Mouse (Mus musculus) limb, embryonic 10.5 days (tissue): ENCODE measurements around the gene Fscn3. TPM values are rescaled to one million over a fixed set of nuclear protein-coding genes. Genes with fewer than 3 reads are reported as not detected.

Experiments
- DNase-seq: peaks from one replicate; pipeline ENCODE4 v3.0.0-alpha.2; 2017; ENCODE audit warnings: low spot score
- H3K27ac ChIP-seq: fragments of 300-500 bp; sonication (generic); 2 replicates; pipeline ENCODE4 v1.5.1; 2016; ENCODE audit warnings: mild to moderate bottlenecking
- H3K27me3 ChIP-seq: fragments of 300-500 bp; sonication (generic); 2 replicates; pipeline ENCODE4 v1.6.1; 2016; ENCODE audit warnings: low read depth, mild to moderate bottlenecking; ENCODE audit not compliant: poor library complexity, severe bottlenecking
- H3K36me3 ChIP-seq: fragments of 300-500 bp; sonication (generic); 2 replicates; pipeline ENCODE4 v1.6.1; 2016; ENCODE audit warnings: mild to moderate bottlenecking, moderate library complexity
- H3K4me1 ChIP-seq: fragments of 300-500 bp; sonication (generic); 2 replicates; pipeline ENCODE4 v1.6.1; 2016
- H3K4me3 ChIP-seq: fragments of 300-500 bp; sonication (generic); 2 replicates; pipeline ENCODE4 v1.5.1; 2016; ENCODE audit warnings: mild to moderate bottlenecking, moderate library complexity
- H3K9me3 ChIP-seq: fragments of 300-500 bp; sonication (generic); replicated peaks from 2 replicates; pipeline ENCODE4 v1.6.1; 2016; ENCODE audit warnings: mild to moderate bottlenecking
- WGBS: fragments of 180-500 bp; shearing (Covaris S2); methylation state at CpG from one replicate; pipeline ENCODE4 v1.1.7; 2016; 5-methylcytosine and 5-hydroxymethylcytosine counted together
- polyA plus RNA-seq: library from polyadenylated mRNA; unstranded; fragments of >200 nt; fragmentation: Nextera tagmentation; extraction: Ambion mirVana; gene quantifications from 2 replicates; pipeline ENCODE4 v1.2.1, GENCODE M21; 2016

Fscn3 gene
- polyA plus RNA-seq, 1 experiment from 2014 or later: not detected

GRCm38 (mm10) chr6:28418449-28418848 is 9.1 kb upstream of the Fscn3 start:
- H3K4me1 ChIP-seq: peaks cover 27% of the 10 kb centered on the region
- no peak overlapping the region for H3K27ac ChIP-seq
- no peaks in the 10 kb centered on the region for H3K27me3 ChIP-seq
- 95% methylated on average over 14 of the region's 14 CpGs for WGBS
- H3K36me3 ChIP-seq: peaks cover 47% of the 10 kb centered on the region
- no peak overlapping the region for H3K4me3 ChIP-seq
- DNase-seq: no peak
- H3K9me3 ChIP-seq: no peaks in the 10 kb centered on the region

GRCm38 (mm10) chr6:28419673-28420072 is 7.9 kb upstream of the Fscn3 start:
- Histone ChIP-seq H3K27me3 (no peaks in the 10 kb centered on the region), H3K4me1 (peaks cover 35% of the 10 kb centered on the region), H3K36me3 (peaks cover 47% of the 10 kb centered on the region), H3K27ac (no peak overlapping the region), H3K9me3 (no peaks in the 10 kb centered on the region), H3K4me3 (no peak overlapping the region)
- no peak for DNase-seq
- 84% methylated on average over 2 of the region's 2 CpGs for WGBS

GRCm38 (mm10) chr6:28420361-28420760 is 7.2 kb upstream of the Fscn3 start:
- Histone ChIP-seq H3K4me3 (peak overlapping the region; percentile 86), H3K4me1 (peaks cover 36% of the 10 kb centered on the region), H3K27me3 (no peaks in the 10 kb centered on the region), H3K36me3 (peaks cover 47% of the 10 kb centered on the region), H3K27ac (no peak overlapping the region), H3K9me3 (no peaks in the 10 kb centered on the region)
- 80% methylated on average over 17 of the region's 17 CpGs for WGBS
- DNase-seq: no peak

DNA sequence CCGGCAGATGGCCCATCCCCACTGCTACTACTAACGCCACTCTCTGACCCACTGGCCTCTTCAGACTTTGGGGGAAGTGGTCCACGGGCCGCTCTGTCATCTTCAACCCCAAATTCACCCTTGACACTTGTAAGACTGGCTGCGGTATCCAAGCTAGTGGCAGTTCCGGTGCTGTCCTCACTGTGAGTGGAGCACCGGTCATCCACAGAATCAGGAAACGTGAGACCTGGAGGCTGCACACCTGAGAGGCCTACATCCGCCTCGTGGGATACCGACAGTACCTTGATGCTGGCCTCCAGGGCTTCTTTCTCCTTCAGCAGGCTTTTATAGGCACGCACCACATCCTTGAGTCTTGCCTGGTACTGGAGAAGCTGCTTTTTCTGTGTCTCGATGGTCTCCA is 6.7 kb upstream of the Fscn3 start:
- Histone ChIP-seq H3K27me3 (no peaks in the 10 kb centered on the region), H3K27ac (peak overlapping the region; percentile 73)
- no peak for DNase-seq

DNA sequence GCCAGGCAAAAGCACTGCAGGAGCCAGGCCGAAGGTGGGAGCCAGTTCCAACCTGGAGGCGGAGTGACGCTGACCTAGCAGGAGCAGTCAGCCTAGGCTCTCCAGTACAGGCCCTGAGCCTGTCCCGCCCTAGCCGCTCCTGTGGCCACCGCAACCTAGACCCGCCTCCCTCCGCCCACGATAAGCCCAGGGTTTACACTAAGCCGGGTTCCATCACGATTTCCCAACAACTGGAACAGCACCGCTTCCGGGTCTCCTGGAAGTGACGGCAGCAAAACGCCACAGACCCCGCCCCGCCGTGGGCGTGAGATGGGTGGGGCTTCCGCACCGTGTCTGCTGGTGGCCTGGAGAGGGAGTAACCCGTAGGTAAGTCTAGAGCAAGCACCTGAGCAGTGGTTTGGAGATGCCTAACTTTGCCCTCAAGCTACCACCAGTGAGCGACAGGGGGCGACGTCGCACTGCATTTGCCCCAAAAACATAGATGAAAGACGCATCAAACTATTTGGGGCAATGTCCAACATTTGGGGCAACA is 6.1 kb upstream of the Fscn3 start:
- H3K9me3 ChIP-seq: no peaks in the 10 kb centered on the region
- peaks cover 47% of the 10 kb centered on the region for H3K36me3 ChIP-seq
- H3K27ac ChIP-seq: peak overlapping the region; percentile 73
- peaks cover 36% of the 10 kb centered on the region for H3K4me1 ChIP-seq
- peak; percentile 95 for DNase-seq
- peak overlapping the region; percentile 86 for H3K4me3 ChIP-seq
- no peaks in the 10 kb centered on the region for H3K27me3 ChIP-seq
- under 1% methylated on average over 27 of the region's 27 CpGs for WGBS

More for the DNA sequence above, 6.7 kb upstream of the Fscn3 start:
- WGBS: 25% methylated on average over 13 of the region's 13 CpGs
- Histone ChIP-seq H3K36me3 (peaks cover 47% of the 10 kb centered on the region), H3K4me1 (peaks cover 36% of the 10 kb centered on the region), H3K9me3 (no peaks in the 10 kb centered on the region), H3K4me3 (peak overlapping the region; percentile 86)

GRCm38 (mm10) chr6:28422651-28423290 is 4.8 kb upstream of the Fscn3 start:
- peak overlapping the region; percentile 95; the same call in 1 of the 2 replicates for H3K27ac ChIP-seq
- peak overlapping the region; percentile 94 for H3K4me3 ChIP-seq
- H3K4me1 ChIP-seq: peaks cover 36% of the 10 kb centered on the region
- peaks cover 42% of the 10 kb centered on the region for H3K36me3 ChIP-seq
- 74% methylated on average over 15 of the region's 15 CpGs for WGBS
- H3K9me3 ChIP-seq: no peaks in the 10 kb centered on the region
- no peak for DNase-seq
- no peaks in the 10 kb centered on the region for H3K27me3 ChIP-seq

- peaks cover 36% of the 10 kb centered on the region for H3K4me1 ChIP-seq
- 2% methylated on average over 29 of the region's 42 CpGs for WGBS
- peak; percentile 97 for DNase-seq
- H3K9me3 ChIP-seq: no peaks in the 10 kb centered on the region
- H3K27me3 ChIP-seq: no peaks in the 10 kb centered on the region
- H3K27ac ChIP-seq: peak within 1 kb of the TSS; percentile 95
- peak within 1 kb of the TSS; percentile 94 for H3K4me3 ChIP-seq
- peaks cover 36% of the 10 kb centered on the region for H3K36me3 ChIP-seq
Measured at GRCm38 (mm10) chr6:28423313-28423712, 4.3 kb upstream of the Fscn3 start, which contains the start of gene Arf5. Gene Arf5 (plus strand): TSS chr6:28423560.

GRCm38 (mm10) chr6:28423767-28424695 is 3.6 kb upstream of the Fscn3 start:
- Histone ChIP-seq H3K4me1 (peaks cover 36% of the 10 kb centered on the region), H3K36me3 (peaks cover 29% of the 10 kb centered on the region), H3K9me3 (no peaks in the 10 kb centered on the region), H3K27me3 (no peaks in the 10 kb centered on the region), H3K4me3 (peak overlapping the region; percentile 94), H3K27ac (peak overlapping the region; percentile 95)
- DNase-seq: peak; percentile 71
- WGBS: 12% methylated on average over 45 of the region's 46 CpGs

- H3K27ac ChIP-seq: no peak overlapping the region
- 94% methylated on average over 6 of the region's 6 CpGs for WGBS
- no peak for DNase-seq
- H3K27me3 ChIP-seq: no peaks in the 10 kb centered on the region
- peak overlapping the region; percentile 94 for H3K4me3 ChIP-seq
- H3K36me3 ChIP-seq: peaks cover 27% of the 10 kb centered on the region
- H3K4me1 ChIP-seq: peaks cover 30% of the 10 kb centered on the region
- H3K9me3 ChIP-seq: no peaks in the 10 kb centered on the region
Measured at GRCm38 (mm10) chr6:28425019-28425418, 2.6 kb upstream of the Fscn3 start.

DNA sequence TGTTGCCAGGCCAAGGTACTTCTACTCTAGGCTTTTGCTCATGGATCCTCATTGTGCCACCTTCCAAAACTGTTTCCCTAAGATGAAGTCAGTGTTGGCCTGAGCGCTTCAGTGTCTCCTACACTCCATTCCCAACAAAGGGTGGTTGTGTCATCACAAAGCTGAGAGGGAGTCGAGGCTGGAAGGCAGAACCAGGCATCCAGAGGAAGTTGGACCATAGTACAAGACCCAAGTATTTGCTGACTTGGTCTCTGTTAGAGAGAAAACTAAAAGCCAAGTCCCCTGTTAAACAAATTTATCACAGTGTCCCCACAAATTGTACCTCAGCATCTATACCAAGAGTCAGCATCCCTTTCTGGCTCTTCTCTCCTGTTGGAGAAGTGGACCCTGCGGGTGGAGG is 701 bp downstream of the Fscn3 start, which contains the start of gene Gcc1:
Gcc1 (minus strand) TSS at position 101 of the 400 bp plus-strand sequence.
- WGBS: 88% methylated on average over 3 of the region's 3 CpGs

DNA sequence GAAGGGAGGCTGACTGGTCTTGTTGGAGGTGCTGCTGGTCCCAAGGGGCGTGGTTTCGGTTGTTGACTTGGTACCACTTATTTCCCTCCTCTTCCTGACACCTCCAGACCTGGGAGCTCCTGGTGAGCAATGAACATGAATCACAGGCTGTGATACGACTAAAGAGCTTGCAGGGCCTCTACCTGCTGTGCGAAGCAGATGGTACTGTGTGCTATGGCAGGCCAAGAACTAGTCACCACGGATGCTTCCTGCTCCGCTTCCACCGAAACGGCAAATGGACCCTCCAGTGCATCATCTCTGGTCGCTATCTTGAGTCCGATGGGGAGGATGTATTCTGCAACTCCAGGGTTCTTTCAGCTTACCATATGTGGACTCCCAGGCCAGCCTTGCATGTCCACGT is 2.3 kb downstream of the Fscn3 start:
- H3K27me3 ChIP-seq: no peaks in the 10 kb centered on the region
- H3K27ac ChIP-seq: no peak overlapping the region
- no peaks in the 10 kb centered on the region for H3K4me1 ChIP-seq
- DNase-seq: no peak
- 87% methylated on average over 11 of the region's 11 CpGs for WGBS
- no peaks in the 10 kb centered on the region for H3K9me3 ChIP-seq
- no peak overlapping the region for H3K4me3 ChIP-seq
- peaks cover 24% of the 10 kb centered on the region for H3K36me3 ChIP-seq

More for the DNA sequence above, 701 bp downstream of the Fscn3 start, which contains the start of gene Gcc1:
- Histone ChIP-seq H3K27me3 (no peaks in the 10 kb centered on the region), H3K27ac (no peak within 1 kb of the TSS), H3K9me3 (no peaks in the 10 kb centered on the region), H3K4me1 (peaks cover 9% of the 10 kb centered on the region), H3K4me3 (no peak within 1 kb of the TSS), H3K36me3 (peaks cover 27% of the 10 kb centered on the region)
- DNase-seq: no peak

- Histone ChIP-seq H3K27me3 (no peaks in the 10 kb centered on the region), H3K9me3 (no peaks in the 10 kb centered on the region), H3K36me3 (peaks cover 13% of the 10 kb centered on the region), H3K27ac (no peak overlapping the region), H3K4me1 (no peaks in the 10 kb centered on the region), H3K4me3 (no peak overlapping the region)
- DNase-seq: no peak
- WGBS: 80% methylated on average over 10 of the region's 10 CpGs
Measured at GRCm38 (mm10) chr6:28430795-28431537, 3.4 kb downstream of the Fscn3 start.
